Mouse (Mus musculus) embryonic facial prominence, embryonic 11.5 days (tissue): Measurements from ENCODE around the gene 1700017B05Rik. TPM values are rescaled to one million over a fixed set of nuclear protein-coding genes. Genes with fewer than 3 reads are reported as not detected.

Experiments used
- polyA plus RNA-seq: library from polyadenylated mRNA; unstranded; fragments of >200 nt; fragmentation: Nextera tagmentation; extraction: Ambion mirVana; gene quantifications from 2 replicates; pipeline ENCODE4 v1.2.1, GENCODE M21; 2014

The 1700017B05Rik gene
- polyA plus RNA-seq, 1 experiment from 2014 or later = 11.9 TPM

Other genes starting within 250 kb of the 1700017B05Rik start
- gene Sin3a, start 190.6 kb downstream of the 1700017B05Rik start, polyA plus RNA-seq = 58.3 and 59.3 TPM in 2 replicates
- gene Man2c1, start 131.9 kb downstream of the 1700017B05Rik start, polyA plus RNA-seq = 14.4 and 15.4 TPM in 2 replicates
- gene Neil1, start 114.3 kb downstream of the 1700017B05Rik start, polyA plus RNA-seq = 4.3 and 5.8 TPM in 2 replicates
- gene Commd4, start 104.3 kb downstream of the 1700017B05Rik start, polyA plus RNA-seq = 70.8 and 78.2 TPM in 2 replicates
- not detected in 2 replicates for gene Trcg1, start 26.1 kb downstream of the 1700017B05Rik start, polyA plus RNA-seq
- 17.9 and 19.9 TPM in 2 replicates for gene Ppcdc, start 177.5 kb upstream of the 1700017B05Rik start, polyA plus RNA-seq
- gene Scamp5, start 205.4 kb upstream of the 1700017B05Rik start, polyA plus RNA-seq = 6.9 and 7.4 TPM in 2 replicates
- gene Rpp25, start 241.4 kb upstream of the 1700017B05Rik start, polyA plus RNA-seq = 0.91 and 2.1 TPM in 2 replicates